Mouse (Mus musculus) CD4-positive, CD25-positive, alpha-beta regulatory T cell (primary cell): ENCODE measurements around the gene Tmem117. TPM values are rescaled to one million over a fixed set of nuclear protein-coding genes. Genes with fewer than 3 reads are reported as not detected.

Experiments used
- polyA plus RNA-seq: library from polyadenylated mRNA; unstranded; fragments of 100-300 nt; shearing (Covaris generic); gene quantifications from one replicate; pipeline ENCODE4 v1.2.1, GENCODE M21; 2017

Gene Tmem117
- polyA plus RNA-seq: 0.16 TPM

GRCm38 (mm10) chr15:94628830-94629601, at the start of gene Tmem117:
Gene Tmem117, plus strand, starts transcription at chr15:94629232.

DNA sequence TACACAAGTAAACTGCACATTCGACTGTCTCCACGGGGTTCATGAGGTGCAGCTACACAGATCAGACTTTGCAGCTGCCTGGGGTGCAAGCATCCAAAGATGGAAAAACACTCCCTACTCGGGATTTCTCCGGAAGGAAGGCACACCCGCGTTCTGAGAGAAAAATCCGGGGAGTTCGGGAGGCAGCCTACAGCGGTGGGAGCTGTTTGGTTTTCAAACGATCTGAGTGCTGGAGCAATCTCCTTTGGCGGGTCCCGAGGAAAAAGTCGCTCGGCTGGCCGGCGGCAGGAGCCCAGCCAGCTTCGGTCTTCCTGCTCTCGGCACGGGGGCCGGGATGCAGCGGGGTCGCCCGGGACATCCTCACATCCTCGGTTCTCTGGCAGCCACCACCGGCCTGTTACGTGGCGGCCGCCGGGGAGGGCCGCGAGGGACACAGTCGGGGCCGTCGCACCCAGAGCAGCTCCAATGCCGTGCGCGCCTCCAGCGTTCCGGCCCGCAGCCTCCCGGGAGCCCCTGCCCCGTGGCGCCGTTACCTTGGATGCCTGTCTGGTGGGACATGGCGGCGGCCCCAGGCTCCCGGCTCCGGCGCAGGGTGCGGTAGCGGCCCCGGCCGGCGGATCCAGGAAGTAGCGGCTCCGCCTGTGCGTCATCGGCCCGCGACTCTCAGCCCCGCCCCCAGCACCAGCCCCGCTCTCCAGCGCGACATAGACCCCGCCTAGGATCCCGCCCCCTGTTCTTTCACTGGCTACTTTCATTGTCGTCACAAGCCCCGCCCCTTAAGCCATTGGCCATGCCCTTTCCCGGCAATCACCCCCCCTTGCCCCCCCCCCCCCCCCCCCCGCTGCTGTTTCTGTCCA, 39.6 kb upstream of the Tmem117 start, which contains the start of gene Twf1:
Gene Twf1 (minus strand): TSS at position 671 of the 857 bp plus-strand sequence.

Other genes with a start within 250 kb of the Tmem117 start
- 0.23 TPM for gene Adamts20, start 163.8 kb upstream of the Tmem117 start, polyA plus RNA-seq
- 11.8 TPM for gene Pus7l, start 85.7 kb upstream of the Tmem117 start, polyA plus RNA-seq
- gene Irak4, start 85.6 kb upstream of the Tmem117 start, polyA plus RNA-seq: 29.5 TPM
- 16.0 TPM for gene Twf1, start 39.3 kb upstream of the Tmem117 start, polyA plus RNA-seq